Mouse (Mus musculus): ENCODE results near the gene Golph3.

Gene Golph3

GRCm38 (mm10) chr15:12380057-12380456 lies 58.8 kb downstream of the Golph3 start:
- DNase-seq (ENCODE audit: low read depth, low spot score) = no peak

GRCm38 (mm10) chr15:12380548-12380947 lies 59.3 kb downstream of the Golph3 start:
- no peak for DNase-seq (ENCODE audit: low read depth, low spot score)

GRCm38 (mm10) chr15:12384679-12385078 lies 63.4 kb downstream of the Golph3 start:
- DNase-seq (ENCODE audit: low read depth, low spot score) = no peak

GRCm38 (mm10) chr15:12388726-12389489 lies 67.7 kb downstream of the Golph3 start:
- no peak for DNase-seq (ENCODE audit: low read depth, low spot score)

GRCm38 (mm10) chr15:12394758-12395157 lies 73.5 kb downstream of the Golph3 start:
- no peak for DNase-seq (ENCODE audit: low read depth, low spot score)

- no peak for DNase-seq (ENCODE audit: low read depth, low spot score)
Observed at GRCm38 (mm10) chr15:12397032-12397431, 75.8 kb downstream of the Golph3 start.
